21 mouse cellular contexts compared by ENCODE assay signal in the genomic region with DNA sequence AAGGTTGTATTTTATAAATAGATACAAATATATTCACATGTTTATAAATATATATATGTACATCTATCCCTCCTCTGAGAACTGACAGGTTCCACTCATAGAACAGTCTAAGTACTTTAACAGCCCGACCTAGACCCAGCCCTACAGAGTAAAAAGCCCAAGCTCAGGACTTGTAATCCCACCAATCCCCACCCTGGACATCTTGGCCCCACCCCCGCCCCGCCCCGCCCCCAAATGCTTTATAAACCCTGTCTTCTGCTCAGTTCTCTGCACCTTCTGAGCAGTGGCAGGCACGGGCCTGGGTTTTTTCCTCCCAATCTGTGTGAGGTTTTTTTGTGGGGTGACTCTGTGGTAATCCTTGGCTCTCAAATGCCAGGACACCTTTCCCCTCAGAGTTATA. TPM values are rescaled to one million over a fixed set of nuclear protein-coding genes. Genes with fewer than 3 reads are reported as not detected.
DNase-seq lines count a peak whose midpoint lies in the region; ATAC-seq lines count a peak whose summit lies in the region.
"Had no signal": no experiment of that assay in that cellular context is flagged by ENCODE, and none has a peak within 500 bp of the region (broad histone marks: within the 10 kb centered on the region; RNA-seq: fewer than 3 reads in every experiment).

No protein-coding gene starts in this region.

- no peak for DNase-seq in hindbrain, embryonic 11.5 days (ENCODE audit: low spot score)
- no peak for DNase-seq in hindbrain, embryonic 14.5 days (ENCODE audit: low spot score)
- DNase-seq in midbrain, embryonic 11.5 days (ENCODE audit: low spot score, missing footprints): peak; percentile 69
- DNase-seq in A20 (ENCODE audit: low read depth, low spot score) (peak; percentile 63), ZHBTc4 (ENCODE audit: low read depth, low spot score) (peak; percentile 61)
- DNase-seq in adrenal gland, postnatal 14 days: no peak

- no peaks in the 10 kb centered on the region for H3K9me3 ChIP-seq in hindbrain, embryonic 11.5 days (ENCODE audit: control insufficient read depth, low read length)
- no peaks in the 10 kb centered on the region for H3K9me3 ChIP-seq in hindbrain, embryonic 14.5 days (ENCODE audit: control insufficient read depth, low read length)
- H3K9me3 ChIP-seq in midbrain, embryonic 11.5 days (ENCODE audit: control insufficient read depth, low read length): no peaks in the 10 kb centered on the region
- no peaks in the 10 kb centered on the region for H3K9me3 ChIP-seq in midbrain, embryonic 16.5 days (replicated peaks; ENCODE audit: control insufficient read depth, low read length, poor library complexity, severe bottlenecking)
- H3K9me3 ChIP-seq: heart, embryonic 12.5 days; limb, embryonic 15.5 days; lung, embryonic 15.5 days; midbrain, embryonic 12.5 days had no signal

- H3K4me1 ChIP-seq in hindbrain, embryonic 11.5 days (replicated peaks; ENCODE audit: control insufficient read depth, insufficient read depth, low read length): no peaks in the 10 kb centered on the region; the same call in 1 of the 2 replicates
- H3K4me1 ChIP-seq in hindbrain, embryonic 14.5 days (replicated peaks; ENCODE audit: control insufficient read depth, insufficient read depth, low read length): peaks cover 24% of the 10 kb centered on the region
- H3K4me1 ChIP-seq in midbrain, embryonic 11.5 days (ENCODE audit: control insufficient read depth, insufficient read depth, low read length): peaks cover 11% of the 10 kb centered on the region; the same call in 1 of the 2 replicates
- H3K4me1 ChIP-seq in midbrain, embryonic 16.5 days (ENCODE audit: control insufficient read depth, insufficient read depth, low read length): peaks cover 17% of the 10 kb centered on the region

- no peaks in the 10 kb centered on the region for H3K27me3 ChIP-seq in hindbrain, embryonic 11.5 days (ENCODE audit: control insufficient read depth, insufficient read depth, low read length)
- no peaks in the 10 kb centered on the region for H3K27me3 ChIP-seq in hindbrain, embryonic 14.5 days (ENCODE audit: control insufficient read depth, insufficient read depth, low read length)
- no peaks in the 10 kb centered on the region for H3K27me3 ChIP-seq in midbrain, embryonic 11.5 days (ENCODE audit: control insufficient read depth, insufficient read depth, low read length)
- no peaks in the 10 kb centered on the region for H3K27me3 ChIP-seq in midbrain, embryonic 16.5 days (ENCODE audit: control insufficient read depth, insufficient read depth, low read depth, low read length)
- H3K27me3 ChIP-seq: limb, embryonic 15.5 days; lung, embryonic 15.5 days; midbrain, embryonic 12.5 days had no signal

- WGBS in hindbrain, embryonic 11.5 days: 55% methylated on average over 5 of the region's 5 CpGs
- 51% methylated on average over 5 of the region's 5 CpGs for WGBS in hindbrain, embryonic 14.5 days
- WGBS in midbrain, embryonic 11.5 days: 40% methylated on average over 5 of the region's 5 CpGs
- WGBS in midbrain, embryonic 16.5 days: 45% methylated on average over 5 of the region's 5 CpGs

- no peak overlapping the region for H3K4me3 ChIP-seq in hindbrain, embryonic 11.5 days (ENCODE audit: low read depth, low read length)
- no peak overlapping the region for H3K4me3 ChIP-seq in hindbrain, embryonic 14.5 days (replicated peaks; ENCODE audit: low read length)
- H3K4me3 ChIP-seq in midbrain, embryonic 11.5 days (ENCODE audit: low read depth, low read length): no peak overlapping the region
- H3K4me3 ChIP-seq in midbrain, embryonic 16.5 days (ENCODE audit: low read depth, low read length): no peak overlapping the region
- H3K4me3 ChIP-seq: heart, embryonic 12.5 days; limb, embryonic 15.5 days; lung, embryonic 15.5 days; midbrain, embryonic 12.5 days had no signal

- no peak overlapping the region for H3K27ac ChIP-seq in hindbrain, embryonic 11.5 days (ENCODE audit: low read depth, low read length)
- no peak overlapping the region for H3K27ac ChIP-seq in hindbrain, embryonic 14.5 days
- H3K27ac ChIP-seq in midbrain, embryonic 11.5 days (ENCODE audit: low read depth, low read length): no peak overlapping the region
- no peak overlapping the region for H3K27ac ChIP-seq in midbrain, embryonic 16.5 days (ENCODE audit: low read length)
- H3K27ac ChIP-seq: limb, embryonic 15.5 days; lung, embryonic 15.5 days; macrophage; midbrain, embryonic 12.5 days had no signal

- H3K4me2 ChIP-seq in hindbrain, embryonic 11.5 days (replicated peaks; ENCODE audit: low read depth, low read length): no peak overlapping the region
- H3K4me2 ChIP-seq in hindbrain, embryonic 14.5 days (replicated peaks): no peak overlapping the region
- no peak overlapping the region for H3K4me2 ChIP-seq in midbrain, embryonic 11.5 days
- H3K4me2 ChIP-seq in midbrain, embryonic 16.5 days (ENCODE audit: low read length): no peak overlapping the region
- H3K4me2 ChIP-seq: heart, embryonic 12.5 days; limb, embryonic 15.5 days; lung, embryonic 15.5 days; midbrain, embryonic 12.5 days had no signal

- no peak overlapping the region for H3K9ac ChIP-seq in hindbrain, embryonic 11.5 days (ENCODE audit: low read depth, low read length)
- no peak overlapping the region for H3K9ac ChIP-seq in hindbrain, embryonic 14.5 days
- H3K9ac ChIP-seq in midbrain, embryonic 11.5 days (ENCODE audit: low read length): no peak overlapping the region
- H3K9ac ChIP-seq in midbrain, embryonic 16.5 days (ENCODE audit: low read depth, low read length): no peak overlapping the region
- H3K9ac ChIP-seq: heart, embryonic 12.5 days; limb, embryonic 15.5 days; lung, embryonic 15.5 days; midbrain, embryonic 12.5 days had no signal

- H3K36me3 ChIP-seq in hindbrain, embryonic 11.5 days (ENCODE audit: control insufficient read depth, insufficient read depth, low read length): no peaks in the 10 kb centered on the region
- peaks cover 16% of the 10 kb centered on the region for H3K36me3 ChIP-seq in hindbrain, embryonic 14.5 days (replicated peaks; ENCODE audit: control insufficient read depth, insufficient read depth)
- H3K36me3 ChIP-seq in midbrain, embryonic 11.5 days (ENCODE audit: control insufficient read depth, insufficient read depth, low read length): 0 out of 2 replicates have a peak, but pooled peaks cover 5% of the 10 kb centered on the region
- peaks cover 2% of the 10 kb centered on the region; the same call in 1 of the 2 replicates for H3K36me3 ChIP-seq in midbrain, embryonic 16.5 days (ENCODE audit: control insufficient read depth, insufficient read depth, low read length)

- ATAC-seq in hindbrain, embryonic 11.5 days (ENCODE audit: low FRiP score): 0 out of 2 replicates have a peak, but pooled peaks have one; percentile 4
- ATAC-seq in hindbrain, embryonic 14.5 days (ENCODE audit: low FRiP score): no peak
- no peak for ATAC-seq in midbrain, embryonic 11.5 days (ENCODE audit: low FRiP score)
- no peak; the same call in 1 of the 2 replicates for ATAC-seq in midbrain, embryonic 16.5 days

RNA-seq across cellular contexts. Expression of gene Mif, which starts 5.9 kb away (rescaled TPM):
- 1,947 and 1,962 TPM in 2 replicates for polyA plus RNA-seq in hindbrain, embryonic 11.5 days (2014; fragmentation: Nextera tagmentation; extraction: Ambion mirVana)
- 1,642 and 1,896 TPM in 2 replicates for polyA plus RNA-seq in hindbrain, embryonic 14.5 days (2014; fragmentation: Nextera tagmentation; extraction: Ambion mirVana)
- polyA plus RNA-seq in midbrain, embryonic 11.5 days (2014; fragmentation: Nextera tagmentation; extraction: Ambion mirVana): 1,631 and 1,834 TPM in 2 replicates
- 1,399 and 1,460 TPM in 2 replicates for polyA plus RNA-seq in midbrain, embryonic 16.5 days (2015; fragmentation: Nextera tagmentation; extraction: Ambion mirVana)
- 259 and 296 TPM in 2 replicates for total RNA-seq in adrenal gland, postnatal 14 days (2021)

RNA-seq across cellular contexts. Expression of gene Gstt2, which starts 16.9 kb away (rescaled TPM):
- polyA plus RNA-seq in hindbrain, embryonic 11.5 days (2014; fragmentation: Nextera tagmentation; extraction: Ambion mirVana): 7.8 and 10.0 TPM in 2 replicates
- 5.8 and 8.3 TPM in 2 replicates for polyA plus RNA-seq in hindbrain, embryonic 14.5 days (2014; fragmentation: Nextera tagmentation; extraction: Ambion mirVana)
- polyA plus RNA-seq in midbrain, embryonic 11.5 days (2014; fragmentation: Nextera tagmentation; extraction: Ambion mirVana): 6.3 and 8.4 TPM in 2 replicates
- polyA plus RNA-seq in midbrain, embryonic 16.5 days (2015; fragmentation: Nextera tagmentation; extraction: Ambion mirVana): 7.0 TPM in 2 replicates
- total RNA-seq in adrenal gland, postnatal 14 days (2021): 33.3 and 40.9 TPM in 2 replicates

RNA-seq across cellular contexts. Expression of gene Gstt4, which starts 31.8 kb away (rescaled TPM):
- not detected in 2 replicates for polyA plus RNA-seq in hindbrain, embryonic 11.5 days (2014; fragmentation: Nextera tagmentation; extraction: Ambion mirVana)
- not detected in 2 replicates for polyA plus RNA-seq in hindbrain, embryonic 14.5 days (2014; fragmentation: Nextera tagmentation; extraction: Ambion mirVana)
- not detected in 2 replicates for polyA plus RNA-seq in midbrain, embryonic 11.5 days (2014; fragmentation: Nextera tagmentation; extraction: Ambion mirVana)
- not detected in 2 replicates for polyA plus RNA-seq in midbrain, embryonic 16.5 days (2015; fragmentation: Nextera tagmentation; extraction: Ambion mirVana)
- total RNA-seq in adrenal gland, postnatal 14 days (2021): 0.59 and 0.79 TPM in 2 replicates
- total RNA-seq: adrenal gland, postnatal 4 days; ES-E14; gastrocnemius, adult 8-10 months; granulocyte monocyte progenitor cell, adult 5-6 weeks; heart, postnatal 14 days; left cerebral cortex, adult 18-20 months; left cerebral cortex, postnatal 36 days had no signal
- polyA plus RNA-seq: frontal cortex, adult 2 months; heart, embryonic 12.5 days; inflammation-experienced regulatory T-cells, adult 6 months; limb, embryonic 15.5 days; lung, embryonic 15.5 days; macrophage; midbrain, embryonic 12.5 days had no signal

RNA-seq across cellular contexts. Expression of gene Derl3, which starts 39.1 kb away (rescaled TPM):
- 2.9 and 3.3 TPM in 2 replicates for polyA plus RNA-seq in hindbrain, embryonic 11.5 days (2014; fragmentation: Nextera tagmentation; extraction: Ambion mirVana)
- polyA plus RNA-seq in hindbrain, embryonic 14.5 days (2014; fragmentation: Nextera tagmentation; extraction: Ambion mirVana): 0.91 and 1.5 TPM in 2 replicates
- polyA plus RNA-seq in midbrain, embryonic 11.5 days (2014; fragmentation: Nextera tagmentation; extraction: Ambion mirVana): 0.62 and 1.6 TPM in 2 replicates
- 1.1 and 1.4 TPM in 2 replicates for polyA plus RNA-seq in midbrain, embryonic 16.5 days (2015; fragmentation: Nextera tagmentation; extraction: Ambion mirVana)
- 1.8 and 1.9 TPM in 2 replicates for total RNA-seq in adrenal gland, postnatal 14 days (2021)
- polyA plus RNA-seq: macrophage had no signal

RNA-seq across cellular contexts. Expression of gene Gstt1, which starts 55.7 kb away (rescaled TPM):
- 5.0 and 5.6 TPM in 2 replicates for polyA plus RNA-seq in hindbrain, embryonic 11.5 days (2014; fragmentation: Nextera tagmentation; extraction: Ambion mirVana)
- 12.1 and 12.2 TPM in 2 replicates for polyA plus RNA-seq in hindbrain, embryonic 14.5 days (2014; fragmentation: Nextera tagmentation; extraction: Ambion mirVana)
- polyA plus RNA-seq in midbrain, embryonic 11.5 days (2014; fragmentation: Nextera tagmentation; extraction: Ambion mirVana): 4.9 and 6.1 TPM in 2 replicates
- 18.7 and 20.3 TPM in 2 replicates for polyA plus RNA-seq in midbrain, embryonic 16.5 days (2015; fragmentation: Nextera tagmentation; extraction: Ambion mirVana)
- total RNA-seq in adrenal gland, postnatal 14 days (2021): 69.1 and 93.9 TPM in 2 replicates
- total RNA-seq: granulocyte monocyte progenitor cell, adult 5-6 weeks had no signal

Comparison
In these comparisons a context has a peak if more than half of its experiments do, and no peak if none do; other contexts are left out.
1. DNase-seq: peak in midbrain, embryonic 11.5 days (single experiment), A20 (single experiment) and ZHBTc4 (single experiment); none in hindbrain, embryonic 11.5 days (single experiment), hindbrain, embryonic 14.5 days (single experiment) and adrenal gland, postnatal 14 days (single experiment).